Mouse (Mus musculus) embryo, embryonic 10.5 days (tissue): ENCODE measurements at regions not wholly inside any gene's neighbourhood (a gene's known extent, or its start where the extent isn't known, plus 50 kb on each side); places are given as distances from the start of the nearest gene placed in this dataset.

Source experiments
- DNase-seq: peaks from one replicate; pipeline ENCODE4 v3.0.0-alpha.2; 2015; ENCODE audit warnings: low spot score

GRCm38 (mm10) chr1:18389591-18389990, 124.7 kb upstream of the Defb41 start:
- no peak for DNase-seq

- DNase-seq, result no peak
Observed at GRCm38 (mm10) chr1:18384079-18384478, 119.1 kb upstream of the Defb41 start.

DNA sequence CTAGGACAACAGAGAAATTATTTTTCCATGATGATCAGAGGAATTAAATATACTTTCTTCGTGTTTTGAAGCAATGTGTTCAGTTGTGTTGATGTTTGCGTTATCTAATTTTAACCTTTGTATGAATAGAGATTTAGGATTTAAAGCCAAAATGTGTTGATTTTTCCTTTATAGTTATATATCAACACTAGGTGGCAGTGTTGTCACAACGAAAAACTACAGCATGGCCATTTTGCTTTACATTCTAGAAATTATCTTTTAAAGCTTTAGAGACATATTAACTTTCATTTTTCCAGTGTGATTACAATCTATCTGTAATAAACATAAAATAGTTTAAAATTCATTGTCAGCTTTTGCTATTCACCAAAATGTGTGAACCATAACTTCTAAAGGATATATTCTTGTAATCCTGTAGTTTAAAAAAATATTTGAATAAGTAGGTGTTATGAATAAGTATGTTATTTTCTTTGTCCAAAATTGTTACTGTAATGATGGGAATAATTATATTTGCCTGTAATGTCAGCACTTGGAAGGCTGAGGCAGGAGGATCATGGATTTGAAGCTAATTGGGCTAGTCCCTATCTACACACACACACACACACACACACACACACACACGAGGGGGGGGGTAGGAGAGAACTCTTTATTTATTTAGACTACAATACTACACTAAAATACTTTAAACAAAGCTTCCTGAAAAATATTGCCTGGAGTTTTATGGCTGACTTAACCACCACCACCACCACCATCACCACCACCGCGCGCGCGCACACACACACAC, 95.2 kb upstream of the Defb41 start:
- peak; percentile 68 for DNase-seq

DNA sequence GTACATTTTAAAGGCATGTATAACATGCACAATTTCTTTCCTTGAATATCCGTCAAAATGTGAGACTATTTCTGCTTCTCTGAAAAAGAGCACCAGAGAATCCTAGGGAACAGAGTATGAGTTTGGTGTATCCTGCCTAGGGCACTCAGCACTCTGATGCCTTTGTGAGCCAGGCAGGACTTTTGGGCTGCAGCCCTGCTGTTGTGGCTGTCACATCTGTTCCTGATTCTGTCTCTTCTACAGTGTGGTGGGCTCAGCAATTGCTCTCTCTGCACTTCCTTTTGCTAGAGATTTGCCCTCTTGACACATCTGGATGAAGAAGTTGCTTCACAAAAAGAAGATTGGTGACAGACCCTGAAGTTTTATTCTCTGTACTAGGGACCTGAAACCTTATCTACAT, 73.9 kb upstream of the Defb41 start:
- DNase-seq, result peak; percentile 24
